Mouse (Mus musculus) stomach, postnatal 0 days (tissue): ENCODE results near the gene Snrnp70.

Experiments
- CTCF ChIP-seq: IDR thresholded peaks from 2 replicates; pipeline ENCODE4 v1.5.1; 2016; ENCODE audit warnings: antibody characterized with exemption, low read depth, mild to moderate bottlenecking, moderate library complexity
- EP300 ChIP-seq: optimal IDR thresholded peaks from 2 replicates; pipeline ENCODE3; 2016; ENCODE audit warnings: antibody characterized with exemption

DNA sequence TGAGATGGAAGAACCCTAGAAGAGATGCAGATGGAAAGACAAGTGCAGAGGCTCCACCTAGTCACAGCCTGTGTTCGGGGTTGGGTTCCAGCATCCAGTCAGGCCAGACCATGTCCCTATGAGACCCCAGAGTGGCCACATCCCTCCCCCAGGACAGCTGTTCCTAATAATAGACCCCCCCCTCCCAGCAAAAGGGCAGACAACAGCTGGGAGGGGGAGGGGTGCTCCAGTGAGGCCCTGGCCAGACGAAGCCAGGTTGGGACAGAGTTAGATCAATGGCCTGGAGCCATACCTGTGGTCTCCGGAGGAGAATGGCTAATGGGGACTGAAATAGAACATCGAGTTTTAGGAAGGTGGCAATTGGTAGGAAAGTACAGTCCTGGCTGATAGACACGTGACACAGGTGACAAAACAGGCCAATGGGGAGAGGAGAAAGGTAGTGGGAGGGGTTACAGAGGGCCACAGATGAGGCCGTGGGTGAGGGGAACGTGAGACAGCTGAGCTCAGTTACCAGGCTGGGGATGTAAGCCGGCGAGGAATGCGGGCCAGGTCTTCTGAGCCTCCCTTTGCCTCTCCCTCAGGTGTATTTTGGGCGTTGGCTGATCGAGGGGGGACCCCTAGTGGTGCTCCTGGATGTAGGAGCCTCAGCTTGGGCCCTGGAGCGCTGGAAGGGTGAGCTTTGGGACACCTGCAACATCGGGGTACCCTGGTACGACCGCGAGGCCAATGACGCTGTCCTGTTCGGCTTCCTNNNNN is 42.2 kb upstream of the Snrnp70 start, which contains the start of gene Ruvbl2:
- TF ChIP-seq CTCF (peak; percentile 66), EP300 (no peak)
